Mouse (Mus musculus): Measurements from ENCODE around the gene Grin2d. TPM values are rescaled to one million over a fixed set of nuclear protein-coding genes. Genes with fewer than 3 reads are reported as not detected.

The Grin2d gene
- total and polyA plus RNA-seq, 3 experiments = 0.04 to 0.07 TPM; not detected in 1

DNA sequence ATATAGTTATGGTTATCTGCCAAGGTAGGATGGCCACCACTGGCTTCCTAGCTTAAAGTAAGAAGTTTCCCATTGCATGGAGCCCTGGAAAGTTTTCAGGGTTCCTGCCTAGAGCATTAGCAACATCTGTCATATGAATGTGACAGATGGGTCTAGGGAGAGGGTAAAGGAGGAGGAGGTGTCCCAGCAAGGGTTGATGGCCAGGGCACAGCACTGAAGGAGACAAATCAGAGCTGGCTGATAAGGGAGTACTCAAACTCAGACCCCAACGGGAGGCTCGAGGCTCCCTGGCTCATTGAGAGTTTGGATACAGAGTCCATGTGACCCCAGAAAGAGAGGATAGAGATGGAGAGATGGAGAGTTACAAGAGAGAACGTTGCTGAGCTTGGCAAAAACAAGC, 27.5 kb downstream of the Grin2d start (continued):
- no peak for TF ChIP-seq ZC3H11A (IDR thresholded peaks at IDR 0.05; ENCODE audit: low read depth, low read length)
- no peak for TF ChIP-seq BHLHE40 (IDR thresholded peaks at IDR 0.05; ENCODE audit: low read depth, low read length)

DNA sequence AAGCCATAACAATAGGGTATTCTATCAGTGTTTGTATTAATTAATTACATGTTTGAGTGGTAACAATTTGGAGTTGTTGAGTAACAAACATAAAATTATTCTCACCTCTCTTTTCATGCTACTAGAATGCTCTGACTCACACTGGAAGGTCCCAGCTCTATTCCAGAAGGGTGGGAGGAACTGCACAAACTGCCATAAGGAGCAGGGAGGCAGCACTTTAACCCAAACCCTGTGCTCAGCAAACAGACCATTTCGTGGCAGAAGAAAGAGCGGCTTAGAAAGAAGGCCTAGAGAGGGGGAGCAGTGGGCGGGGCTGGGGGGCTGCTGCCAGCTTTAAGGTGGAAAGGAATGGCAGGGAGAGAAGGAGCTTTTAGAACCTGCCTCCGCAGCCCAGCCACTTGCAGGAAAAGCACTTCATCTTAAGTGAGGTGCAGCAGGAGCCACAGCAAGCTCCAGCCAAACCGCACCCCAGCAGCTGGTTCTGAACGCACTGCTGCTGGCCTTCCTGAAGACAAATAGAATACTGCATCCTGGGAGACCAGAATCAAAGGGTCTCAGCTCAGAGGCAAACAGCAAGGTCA, 29.6 kb downstream of the Grin2d start:
- H3K9me3 ChIP-seq (replicated peaks; ENCODE audit: low read length) = no peaks in the 10 kb centered on the region
- no peak overlapping the region for H3K4me2 ChIP-seq (ENCODE audit: insufficient read depth, low read depth, poor library complexity, severe bottlenecking)
- H3K27me3 ChIP-seq (replicated peaks) = peaks cover 11% of the 10 kb centered on the region
- no peak overlapping the region for H3K4me3 ChIP-seq (replicated peaks in 1 of 3; ENCODE audit: low read depth in 2 of 3, low read length in 2 of 3, poor library complexity in 1 of 3)
- H3K27ac ChIP-seq (ENCODE audit: insufficient read depth, low read depth) = no peak overlapping the region
- dilution Hi-C loops (cut with MboI; ENCODE audit: extremely low pct_ligation_motif_present, extremely low pct_unique_long_range_greater_than_20kb, low sequenced_read_pairs) = no loop called here
- TF ChIP-seq SIN3A (IDR thresholded peaks at IDR 0.05; ENCODE audit: low read length) (no peak), PAX5 (IDR thresholded peaks at IDR 0.05; ENCODE audit: low read length) (no peak), MAFK (IDR thresholded peaks at IDR 0.05; ENCODE audit: insufficient replicate concordance, low read length) (no peak), CHD2 (IDR thresholded peaks at IDR 0.05; ENCODE audit: low read length) (no peak), NRF1 (IDR thresholded peaks at IDR 0.05; ENCODE audit: low read depth, low read length) (no peak), ELF1 (IDR thresholded peaks at IDR 0.05; ENCODE audit: low read depth, low read length) (no peak), KAT2A (IDR thresholded peaks at IDR 0.05; ENCODE audit: insufficient replicate concordance, low read length) (no peak)
- H3K79me2 ChIP-seq (replicated peaks; ENCODE audit: control insufficient read depth, extremely low read depth, insufficient read depth, poor library complexity, severe bottlenecking) = no peaks in the 10 kb centered on the region
- H3K9ac ChIP-seq (ENCODE audit: insufficient read depth, low read depth) = no peak overlapping the region
- in situ Hi-C loops (cut with MboI; ENCODE audit: low pct_ligation_motif_present, low pct_unique_long_range_greater_than_20kb, low sequenced_read_pairs) = no loop called here
- H3K4me1 ChIP-seq (ENCODE audit: control insufficient read depth in 1 of 2, insufficient read depth in 2 of 2) = peaks cover 2 to 8% of the 10 kb centered on the region in 2 experiments
- no peaks in the 10 kb centered on the region for H3K36me3 ChIP-seq (replicated peaks in 1 of 2; ENCODE audit: control insufficient read depth in 1 of 2, insufficient read depth in 1 of 2, low read length in 1 of 2)
- no peak for DNase-seq (ENCODE audit: extremely low read depth)

DNA sequence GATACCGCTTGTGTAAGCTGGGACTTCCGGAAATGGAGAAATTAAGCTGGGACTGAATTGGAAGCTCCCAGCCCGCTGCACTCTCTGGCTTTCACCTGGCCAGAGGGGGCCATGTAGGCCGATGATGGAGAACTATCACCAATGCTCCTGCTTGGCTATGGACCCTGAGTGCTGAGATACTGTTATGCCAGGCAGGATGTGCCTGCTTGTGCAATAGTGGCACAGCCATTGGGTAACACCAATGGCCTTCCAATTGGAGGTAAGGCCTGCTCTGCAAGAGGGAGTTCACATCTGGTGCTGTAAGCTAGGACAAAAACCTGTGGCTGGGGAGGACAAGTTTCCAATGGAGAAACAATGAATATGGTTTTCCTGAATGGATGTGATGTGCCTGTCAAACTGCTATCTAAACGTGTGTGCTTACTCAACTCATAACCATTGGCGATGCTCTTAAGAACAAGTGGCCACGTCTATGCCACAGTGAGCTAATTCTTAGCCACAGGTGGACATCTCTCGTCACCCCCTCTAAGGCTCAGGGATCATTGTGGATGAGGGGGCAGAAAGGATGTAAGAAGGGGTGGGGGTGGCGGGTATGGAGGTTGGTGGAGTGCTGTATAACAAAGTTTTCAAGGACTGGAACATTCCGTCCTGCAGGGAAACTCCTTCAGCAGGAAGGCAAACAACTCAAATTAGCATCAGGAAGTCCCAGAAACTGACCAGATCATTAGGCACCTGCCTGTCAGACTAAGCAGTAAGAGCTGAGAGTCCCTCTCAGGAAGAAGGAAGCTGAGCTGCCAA, 35.0 kb downstream of the Grin2d start:
- H3K4me1 ChIP-seq (ENCODE audit: control insufficient read depth in 1 of 2, insufficient read depth in 2 of 2) = peaks cover 2 to 14% of the 10 kb centered on the region in 2 experiments; a peak in 3 of 4 replicates
- peaks cover 8% of the 10 kb centered on the region for H3K27me3 ChIP-seq (replicated peaks)
- dilution Hi-C loops (cut with MboI; ENCODE audit: extremely low pct_ligation_motif_present, extremely low pct_unique_long_range_greater_than_20kb, low sequenced_read_pairs) (no loop called here), in situ Hi-C loops (cut with MboI; ENCODE audit: low pct_ligation_motif_present, low pct_unique_long_range_greater_than_20kb, low sequenced_read_pairs) (no loop called here)
- no peaks in the 10 kb centered on the region for H3K79me2 ChIP-seq (replicated peaks; ENCODE audit: control insufficient read depth, extremely low read depth, insufficient read depth, poor library complexity, severe bottlenecking)
- H3K27ac ChIP-seq (ENCODE audit: insufficient read depth, low read depth) = no peak overlapping the region
- H3K9me3 ChIP-seq (replicated peaks; ENCODE audit: low read length) = peaks cover 5% of the 10 kb centered on the region
- H3K4me2 ChIP-seq (ENCODE audit: insufficient read depth, low read depth, poor library complexity, severe bottlenecking) = no peak overlapping the region
- no peaks in the 10 kb centered on the region for H3K36me3 ChIP-seq (replicated peaks in 1 of 2; ENCODE audit: control insufficient read depth in 1 of 2, insufficient read depth in 1 of 2, low read length in 1 of 2)
- H3K4me3 ChIP-seq (replicated peaks in 1 of 3; ENCODE audit: low read depth in 2 of 3, low read length in 2 of 3, poor library complexity in 1 of 3) = no peak overlapping the region
- no peak overlapping the region for H3K9ac ChIP-seq (ENCODE audit: insufficient read depth, low read depth)
- no peak for TF ChIP-seq ZNF384 (IDR thresholded peaks at IDR 0.05; ENCODE audit: low read depth, low read length)
- DNase-seq (ENCODE audit: extremely low read depth) = no peak

Data from CH12.LX (cell line).